Mouse (Mus musculus): ENCODE data around the gene Clcn2. TPM values are rescaled to one million over a fixed set of nuclear protein-coding genes. Genes with fewer than 3 reads are reported as not detected.
A peak's percentile ranks its signal among the peaks of the same experiment; 100 is the strongest.
"Not testable (repeated sequence)": the region's sequence is repeated elsewhere in the genome, so short reads cannot be mapped to it uniquely, and the experiment has no call there.

The Clcn2 gene
- total RNA-seq, 1 experiment from 2014 or later, result 4.2 TPM

- no peak for ATAC-seq (ENCODE audit: extremely low read depth, insufficient number of reproducible peaks, low FRiP score, poor library complexity, severe bottlenecking)
Observed at GRCm38 (mm10) chr16:20673706-20674303, 43.7 kb downstream of the Clcn2 start.

- ATAC-seq (ENCODE audit: extremely low read depth, insufficient number of reproducible peaks, low FRiP score, poor library complexity, severe bottlenecking), result no peak
Observed at GRCm38 (mm10) chr16:20672965-20673705, 44.4 kb downstream of the Clcn2 start.

GRCm38 (mm10) chr16:20672500-20672902, 45.0 kb downstream of the Clcn2 start:
- peak; percentile 68 for ATAC-seq (ENCODE audit: extremely low read depth, insufficient number of reproducible peaks, low FRiP score, poor library complexity, severe bottlenecking)

GRCm38 (mm10) chr16:20671886-20672285, 45.7 kb downstream of the Clcn2 start:
- no peak for ATAC-seq (ENCODE audit: extremely low read depth, insufficient number of reproducible peaks, low FRiP score, poor library complexity, severe bottlenecking)

- ATAC-seq (ENCODE audit: extremely low read depth, insufficient number of reproducible peaks, low FRiP score, poor library complexity, severe bottlenecking), result no peak
Observed at GRCm38 (mm10) chr16:20670291-20670690, 47.3 kb downstream of the Clcn2 start.

- ATAC-seq (ENCODE audit: extremely low read depth, insufficient number of reproducible peaks, low FRiP score, poor library complexity, severe bottlenecking), result not testable (repeated sequence)
Observed at GRCm38 (mm10) chr16:20668013-20668412, 49.5 kb downstream of the Clcn2 start, which contains the start of gene Eif4g1. Eif4g1 (plus strand) TSS chr16:20668313.

- ATAC-seq (ENCODE audit: extremely low read depth, insufficient number of reproducible peaks, low FRiP score, poor library complexity, severe bottlenecking), result no peak
Observed at GRCm38 (mm10) chr16:20657661-20658060, 59.9 kb downstream of the Clcn2 start.

GRCm38 (mm10) chr16:20653315-20653714, 64.2 kb downstream of the Clcn2 start:
- ATAC-seq (ENCODE audit: extremely low read depth, insufficient number of reproducible peaks, low FRiP score, poor library complexity, severe bottlenecking), result no peak

Other genes with a start within 250 kb of the Clcn2 start
- gene Eif2b5, start 218.9 kb downstream of the Clcn2 start, total RNA-seq (2017), result 47.6 and 49.8 TPM in 2 replicates
- gene Dvl3, start 200.8 kb downstream of the Clcn2 start, total RNA-seq (2017), result 7.1 and 8.8 TPM in 2 replicates
- 176 and 177 TPM in 2 replicates for gene Ap2m1, start 182.3 kb downstream of the Clcn2 start, total RNA-seq (2017)
- gene Abcf3, start 169.2 kb downstream of the Clcn2 start, total RNA-seq (2017), result 121 and 129 TPM in 2 replicates
- not detected in 2 replicates for gene Vwa5b2, start 128.3 kb downstream of the Clcn2 start, total RNA-seq (2017)
- gene Eef1akmt4, start 106.2 kb downstream of the Clcn2 start, total RNA-seq (2017), result 0.35 and 1.2 TPM in 2 replicates
- not detected in 2 replicates for gene Gm49333, start 106.1 kb downstream of the Clcn2 start, total RNA-seq (2017)
- 4.2 and 6.5 TPM in 2 replicates for gene Alg3, start 106.0 kb downstream of the Clcn2 start, total RNA-seq (2017)
- gene Camk2n2, start 96.5 kb downstream of the Clcn2 start, total RNA-seq (2017), result not detected in 2 replicates
- not detected in 2 replicates for gene Ece2, start 87.9 kb downstream of the Clcn2 start, total RNA-seq (2017)
- gene Psmd2, start 66.1 kb downstream of the Clcn2 start, total RNA-seq (2017), result 81.6 and 82.6 TPM in 2 replicates
- gene Eif4g1, start 49.4 kb downstream of the Clcn2 start, total RNA-seq (2017), result 148 and 172 TPM in 2 replicates
- 0.61 TPM in 1 of 2 replicates, not detected in the other for gene Fam131a, start 24.5 kb downstream of the Clcn2 start, total RNA-seq (2017)
- gene Polr2h, start 81 bp downstream of the Clcn2 start, total RNA-seq (2017), result 14.7 and 21.9 TPM in 2 replicates
- not detected in 2 replicates for gene Chrd, start 15.4 kb upstream of the Clcn2 start, total RNA-seq (2017)
- gene Thpo, start 16.8 kb upstream of the Clcn2 start, total RNA-seq (2017), result not detected in 2 replicates

All from neutrophil, adult 5-6 weeks (primary cell).